Mouse (Mus musculus) neural tube, embryonic 11.5 days (tissue): ENCODE data around the gene Cyp2u1. TPM values are rescaled to one million over a fixed set of nuclear protein-coding genes. Genes with fewer than 3 reads are reported as not detected.

Experiments
- ATAC-seq: fragments of 200-750 bp; cut with Nextera tagmentation; 2 replicates; pipeline ENCODE4 v1.8.0; 2017; ENCODE audit warnings: moderate number of reproducible peaks, mild to moderate bottlenecking, moderate TSS enrichment, moderate library complexity; ENCODE audit not compliant: insufficient read depth, low FRiP score, low TSS enrichment
- DNase-seq: peaks from one replicate; pipeline ENCODE4 v3.0.0-alpha.2; 2015; ENCODE audit warnings: low spot score
- H3K27ac ChIP-seq: fragments of 300-500 bp; sonication (generic); 2 replicates; pipeline ENCODE4 v1.5.1; 2014; ENCODE audit warnings: low read depth, mild to moderate bottlenecking, low read length
- H3K27me3 ChIP-seq: fragments of 300-500 bp; sonication (generic); 2 replicates; pipeline ENCODE4 v1.6.1; 2014; ENCODE audit warnings: mild to moderate bottlenecking, low read length, mixed read lengths; ENCODE audit not compliant: control insufficient read depth, insufficient read depth
- H3K36me3 ChIP-seq: fragments of 300-500 bp; sonication (generic); 2 replicates; pipeline ENCODE4 v1.6.1; 2014; ENCODE audit warnings: mild to moderate bottlenecking, low read length, moderate library complexity, mixed read lengths; ENCODE audit not compliant: control insufficient read depth, insufficient read depth
- H3K4me1 ChIP-seq: fragments of 300-500 bp; sonication (generic); 2 replicates; pipeline ENCODE4 v1.6.1; 2014; ENCODE audit warnings: low read length, mixed read lengths; ENCODE audit not compliant: control insufficient read depth, insufficient read depth
- H3K4me2 ChIP-seq: fragments of 300-500 bp; sonication (generic); 2 replicates; pipeline ENCODE4 v1.6.1; 2014; ENCODE audit warnings: low read depth, mild to moderate bottlenecking, moderate library complexity
- H3K4me3 ChIP-seq: fragments of 300-500 bp; sonication (generic); 2 replicates; pipeline ENCODE4 v1.5.1; 2014; ENCODE audit warnings: low read depth, low read length
- H3K9ac ChIP-seq: fragments of 300-500 bp; sonication (generic); 2 replicates; pipeline ENCODE4 v1.6.1; 2014; ENCODE audit warnings: mild to moderate bottlenecking, low read length
- H3K9me3 ChIP-seq: fragments of 300-500 bp; sonication (generic); 2 replicates; pipeline ENCODE4 v1.6.1; 2016; ENCODE audit warnings: low read length; ENCODE audit not compliant: control insufficient read depth
- whole genome bisulfite sequencing: fragments of 180-500 bp; shearing (Covaris S2); extraction: QIAGEN DNeasy Blood & Tissue Kit; methylation state at CpG from one replicate; pipeline ENCODE4 v1.1.7; 2014; 5-methylcytosine and 5-hydroxymethylcytosine counted together
- polyA plus RNA-seq: library from polyadenylated mRNA; unstranded; fragments of >200 nt; fragmentation: Nextera tagmentation; extraction: Ambion mirVana; gene quantifications from 2 replicates; pipeline ENCODE4 v1.2.1, GENCODE M21; 2014

Gene Cyp2u1
- polyA plus RNA-seq, 1 experiment from 2014 or later, result 2.3 TPM

DNA sequence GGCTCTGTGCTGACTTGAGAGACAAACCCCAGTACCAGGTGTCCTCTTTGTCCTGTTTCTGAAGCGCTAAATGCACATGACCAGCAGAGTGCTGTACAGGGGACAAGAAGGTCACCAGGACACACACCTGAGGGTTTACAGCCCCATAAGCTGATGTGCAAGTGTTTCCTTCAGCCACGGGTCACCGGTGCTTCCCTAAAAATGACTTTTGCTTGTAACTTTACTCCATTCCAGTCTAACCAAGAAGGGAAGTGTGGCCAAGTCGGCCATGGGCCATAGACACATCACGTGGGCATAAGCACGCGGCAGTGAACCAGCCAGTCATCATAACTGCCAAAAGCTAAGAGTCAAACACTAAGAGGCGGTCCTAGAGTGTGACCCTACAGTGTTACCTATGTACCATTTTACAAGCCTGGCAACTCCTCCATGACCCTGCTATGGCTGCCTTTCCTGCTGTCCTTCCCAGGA lies 56.4 kb downstream of the Cyp2u1 start:
- 92% methylated on average over 8 of the region's 8 CpGs for WGBS
- no peak for DNase-seq
- Histone ChIP-seq H3K9ac (no peak overlapping the region), H3K4me1 (no peaks in the 10 kb centered on the region), H3K4me2 (no peak overlapping the region), H3K36me3 (no peaks in the 10 kb centered on the region), H3K4me3 (no peak overlapping the region), H3K27me3 (no peaks in the 10 kb centered on the region), H3K27ac (no peak overlapping the region), H3K9me3 (no peaks in the 10 kb centered on the region)
- ATAC-seq, result no peak

DNA sequence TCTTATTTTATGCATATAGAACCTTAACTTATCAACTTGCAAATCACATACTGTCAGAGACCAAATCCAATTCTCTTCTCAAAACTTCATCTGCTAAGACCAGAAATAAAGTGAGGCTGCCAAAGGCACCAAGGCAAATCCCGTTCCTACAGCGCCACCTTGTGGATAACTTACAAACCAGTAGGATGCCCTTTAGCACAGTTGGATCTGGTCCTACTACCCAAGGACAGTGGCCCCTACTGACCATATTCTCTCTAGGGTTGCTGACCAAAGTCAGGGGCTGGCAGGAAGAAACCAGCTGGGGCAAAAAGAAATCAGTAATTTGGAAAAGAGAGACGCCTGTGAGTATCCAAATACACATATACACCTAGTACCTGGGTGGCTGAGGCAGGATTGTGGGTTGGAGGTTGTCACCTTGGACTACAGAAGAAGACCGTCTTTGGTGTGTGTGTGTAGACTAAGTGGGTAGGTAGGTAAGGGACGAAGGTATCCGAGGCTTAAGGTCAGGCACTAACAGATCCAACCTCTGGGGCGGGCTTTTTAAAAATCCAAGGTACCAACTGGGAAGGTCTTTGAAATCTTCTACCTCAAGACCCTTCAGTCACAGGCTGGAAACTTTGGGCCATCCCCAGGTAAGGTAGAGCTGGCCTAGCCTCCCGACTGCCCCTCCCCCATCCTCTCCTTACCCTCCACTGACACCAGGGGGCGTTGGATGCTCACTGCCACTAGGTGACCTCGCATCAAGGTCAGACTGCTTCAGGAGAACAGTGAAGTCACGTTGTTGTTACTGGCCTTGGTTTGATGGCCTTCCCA lies 57.1 kb downstream of the Cyp2u1 start:
- Histone ChIP-seq H3K36me3 (no peaks in the 10 kb centered on the region), H3K27me3 (no peaks in the 10 kb centered on the region), H3K27ac (no peak overlapping the region), H3K4me3 (no peak overlapping the region), H3K9me3 (no peaks in the 10 kb centered on the region), H3K9ac (no peak overlapping the region), H3K4me1 (no peaks in the 10 kb centered on the region), H3K4me2 (no peak overlapping the region)
- peak; percentile 53 for DNase-seq
- WGBS, result 63% methylated on average over 11 of the region's 11 CpGs
- no peak for ATAC-seq

Other genes with a start within 250 kb of the Cyp2u1 start
- 24.7 and 25.5 TPM in 2 replicates for gene Lef1, start 192.8 kb downstream of the Cyp2u1 start, polyA plus RNA-seq
- 74.6 and 77.6 TPM in 2 replicates for gene Hadh, start 31.1 kb downstream of the Cyp2u1 start, polyA plus RNA-seq
- gene Sgms2, start 188.2 kb upstream of the Cyp2u1 start, polyA plus RNA-seq, result 0.22 and 0.52 TPM in 2 replicates